Mouse (Mus musculus): Measurements from ENCODE around the gene Gtf2ird1. TPM values are rescaled to one million over a fixed set of nuclear protein-coding genes. Genes with fewer than 3 reads are reported as not detected.
"Not testable (repeated sequence)": the region's sequence is repeated elsewhere in the genome, so short reads cannot be mapped to it uniquely, and the experiment has no call there.

Gene Gtf2ird1
- polyA plus RNA-seq, 1 experiment from 2014 or later = 12.9 TPM

DNA sequence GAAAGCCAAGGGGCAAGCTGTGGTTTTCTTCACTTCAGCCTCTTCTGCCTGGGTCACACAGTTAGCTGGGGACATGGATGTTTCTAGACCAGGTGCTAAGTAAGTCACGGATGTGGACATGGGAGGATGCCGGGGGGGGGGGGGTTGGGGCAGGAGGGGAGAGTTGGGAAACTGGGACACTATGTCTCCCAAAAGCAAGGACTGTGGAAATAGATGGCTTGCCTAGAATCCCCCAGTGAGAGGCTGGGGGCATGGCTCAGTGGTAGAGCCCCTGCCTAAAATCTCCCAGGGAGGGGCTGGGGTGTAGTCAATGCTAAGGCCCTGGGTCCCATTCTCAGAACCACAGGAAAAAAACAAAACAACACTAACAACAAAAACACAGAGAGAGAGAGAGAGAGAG is 34.7 kb upstream of the Gtf2ird1 start:
- Histone ChIP-seq H3K9ac (no peak overlapping the region), H3K36me3 (0 out of 2 replicates have a peak, but pooled peaks cover 9% of the 10 kb centered on the region), H3K4me2 (no peak overlapping the region), H3K4me3 (replicated peaks) (no peak overlapping the region), H3K4me1 (replicated peaks) (peaks cover 21% of the 10 kb centered on the region), H3K27me3 (no peaks in the 10 kb centered on the region), H3K9me3 (replicated peaks) (no peaks in the 10 kb centered on the region), H3K27ac (no peak overlapping the region)
- DNase-seq (no peak), ATAC-seq (ENCODE audit: low read depth) (no peak)
- 71% methylated on average over 2 of the region's 2 CpGs for WGBS (ENCODE audit: insufficient replicate concordance)

DNA sequence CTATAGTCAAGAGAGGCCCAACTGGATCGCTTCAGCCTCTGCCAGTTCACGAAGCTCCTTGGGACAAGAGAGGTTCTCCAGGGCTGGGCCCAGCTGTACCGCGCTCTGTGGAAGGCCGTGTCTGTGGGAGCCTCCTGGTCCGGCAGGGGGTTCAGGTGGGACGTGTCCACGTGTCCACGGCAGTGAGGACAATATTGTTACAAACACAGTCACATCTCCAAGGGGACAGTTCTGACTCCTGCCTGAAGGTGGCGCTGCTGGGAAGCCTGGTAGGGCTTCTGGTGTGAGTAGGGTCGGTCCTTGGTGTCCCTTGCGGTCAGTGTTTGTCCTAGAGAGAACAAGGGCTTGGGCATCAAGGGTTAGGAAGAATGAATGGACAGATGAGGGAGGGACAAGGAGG is 33.9 kb upstream of the Gtf2ird1 start:
- WGBS (ENCODE audit: insufficient replicate concordance) = 78% methylated on average over 12 of the region's 12 CpGs
- 0 out of 2 replicates have a peak, but pooled peaks cover 9% of the 10 kb centered on the region for H3K36me3 ChIP-seq
- no peak overlapping the region for H3K4me2 ChIP-seq
- H3K4me1 ChIP-seq (replicated peaks) = peaks cover 21% of the 10 kb centered on the region
- ATAC-seq (ENCODE audit: low read depth) (no peak), DNase-seq (peak; percentile 33)
- no peaks in the 10 kb centered on the region for H3K9me3 ChIP-seq (replicated peaks)
- H3K9ac ChIP-seq = no peak overlapping the region
- H3K27ac ChIP-seq = no peak overlapping the region
- H3K27me3 ChIP-seq = no peaks in the 10 kb centered on the region
- H3K4me3 ChIP-seq (replicated peaks) = no peak overlapping the region

DNA sequence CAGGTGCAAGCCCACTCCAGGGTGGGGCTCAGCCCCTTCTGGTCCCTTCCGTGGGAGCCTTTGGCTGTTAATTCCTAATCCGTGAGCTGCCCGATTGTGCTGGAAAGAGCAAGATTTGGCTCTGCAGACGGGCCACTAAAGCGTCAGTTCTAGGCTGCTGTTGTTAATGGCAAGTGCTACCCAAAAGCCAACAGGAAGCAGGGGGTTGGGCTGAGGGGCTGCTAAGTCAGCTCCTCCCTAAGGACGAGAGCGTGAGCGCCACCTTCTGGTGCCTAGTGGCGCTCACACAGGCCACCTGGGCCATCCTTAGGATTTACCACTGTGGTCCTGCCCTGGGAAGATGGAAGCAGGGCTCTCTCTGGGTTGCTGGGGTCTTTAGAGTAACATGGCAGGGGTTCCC is 33.1 kb upstream of the Gtf2ird1 start:
- no peak overlapping the region for H3K4me3 ChIP-seq (replicated peaks)
- ATAC-seq (ENCODE audit: low read depth) (no peak), DNase-seq (peak; percentile 35)
- no peak overlapping the region for H3K9ac ChIP-seq
- no peaks in the 10 kb centered on the region for H3K27me3 ChIP-seq
- 0 out of 2 replicates have a peak, but pooled peaks cover 9% of the 10 kb centered on the region for H3K36me3 ChIP-seq
- peak overlapping the region; percentile 11 for H3K4me2 ChIP-seq
- H3K27ac ChIP-seq = no peak overlapping the region
- 10% methylated on average over 9 of the region's 9 CpGs for WGBS (ENCODE audit: insufficient replicate concordance)
- H3K4me1 ChIP-seq (replicated peaks) = peaks cover 21% of the 10 kb centered on the region
- H3K9me3 ChIP-seq (replicated peaks) = no peaks in the 10 kb centered on the region

DNA sequence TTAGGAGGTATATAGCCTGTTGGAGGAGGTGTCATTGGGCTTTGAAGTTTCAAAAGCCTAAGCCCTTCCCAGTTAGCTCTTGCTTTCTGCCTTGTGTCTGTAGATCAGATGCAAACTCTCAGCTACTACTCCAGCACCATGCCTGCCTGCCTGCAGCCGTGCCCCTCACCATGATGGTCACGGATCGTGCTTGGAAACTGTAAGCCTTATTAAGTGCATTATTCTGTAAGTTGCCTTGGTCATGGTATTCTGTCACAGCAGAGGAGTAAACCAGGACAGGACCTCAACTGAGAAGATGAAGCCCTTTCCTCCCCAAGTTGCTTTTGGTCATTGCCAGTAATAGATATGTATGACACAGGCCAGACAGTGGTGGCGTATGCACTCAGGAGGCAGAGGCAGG is 32.1 kb upstream of the Gtf2ird1 start:
- peaks cover 15% of the 10 kb centered on the region for H3K4me1 ChIP-seq (replicated peaks)
- no peaks in the 10 kb centered on the region for H3K27me3 ChIP-seq
- ATAC-seq (ENCODE audit: low read depth) (no peak), DNase-seq (no peak)
- no peaks in the 10 kb centered on the region for H3K9me3 ChIP-seq (replicated peaks)
- 0 out of 2 replicates have a peak, but pooled peaks cover 9% of the 10 kb centered on the region for H3K36me3 ChIP-seq
- 84% methylated on average over 4 of the region's 4 CpGs for WGBS (ENCODE audit: insufficient replicate concordance)
- no peak overlapping the region for H3K4me3 ChIP-seq (replicated peaks)
- H3K9ac ChIP-seq = no peak overlapping the region
- no peak overlapping the region for H3K27ac ChIP-seq
- H3K4me2 ChIP-seq = no peak overlapping the region

DNA sequence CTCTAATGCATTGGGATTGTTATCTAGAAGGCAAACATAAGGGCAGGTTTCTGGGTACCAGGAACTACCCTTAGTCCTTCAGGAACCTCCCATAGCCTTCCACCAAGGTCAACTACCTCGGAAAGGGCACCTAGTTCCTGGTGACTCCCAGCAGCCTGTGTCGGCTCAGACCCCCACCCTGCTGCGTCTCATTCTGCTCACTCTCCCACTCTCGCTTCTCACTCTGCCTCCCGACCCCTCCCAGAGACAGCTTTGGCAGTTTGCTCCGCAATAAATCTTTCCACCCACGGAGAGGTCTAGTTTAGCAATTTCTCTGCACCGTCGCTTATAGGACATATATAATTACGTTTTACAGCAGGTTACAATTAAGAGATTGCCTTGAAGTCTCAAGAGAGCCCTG is 31.5 kb upstream of the Gtf2ird1 start:
- Histone ChIP-seq H3K9me3 (replicated peaks) (no peaks in the 10 kb centered on the region), H3K4me3 (replicated peaks) (no peak overlapping the region), H3K4me1 (replicated peaks) (peaks cover 12% of the 10 kb centered on the region), H3K36me3 (0 out of 2 replicates have a peak, but pooled peaks cover 9% of the 10 kb centered on the region), H3K27ac (no peak overlapping the region), H3K27me3 (no peaks in the 10 kb centered on the region), H3K4me2 (no peak overlapping the region), H3K9ac (no peak overlapping the region)
- 77% methylated on average over 10 of the region's 10 CpGs for WGBS (ENCODE audit: insufficient replicate concordance)
- ATAC-seq (ENCODE audit: low read depth) (no peak), DNase-seq (no peak)

DNA sequence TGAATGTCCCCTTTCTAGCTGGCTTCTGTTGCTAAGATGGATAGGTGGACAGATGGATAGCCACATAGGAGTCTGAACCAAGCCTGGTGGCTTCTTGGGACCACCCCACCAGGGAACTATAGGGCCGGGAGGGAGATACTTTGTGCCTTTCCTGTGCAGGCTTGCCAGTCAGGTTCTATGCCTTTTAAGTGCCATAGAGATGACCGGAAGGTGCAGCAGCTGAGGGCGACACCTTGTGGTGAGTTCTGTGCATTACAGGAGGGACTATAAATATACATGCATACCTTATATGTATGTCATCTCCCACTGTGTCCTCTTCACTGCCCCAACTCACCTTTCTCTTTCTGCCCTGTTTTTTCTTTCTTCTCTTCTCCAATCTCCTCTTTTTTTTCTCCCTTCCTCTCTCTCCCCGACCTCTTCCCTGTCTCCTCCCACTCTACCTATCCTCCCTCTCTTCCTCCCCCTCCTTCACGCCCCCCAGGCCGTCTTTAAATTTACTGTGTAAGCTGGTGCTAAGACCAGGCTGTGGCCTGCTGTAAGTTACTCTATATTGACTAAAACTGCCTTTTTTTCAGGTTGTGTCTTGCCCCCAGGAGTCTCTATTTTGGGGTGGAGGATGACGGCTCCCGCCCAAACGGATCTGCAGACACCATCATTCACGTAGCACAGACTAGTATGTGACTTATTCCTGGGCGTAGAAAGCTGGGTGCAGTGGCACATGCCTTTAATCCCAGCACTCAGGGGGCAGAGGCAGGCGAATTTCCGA is 29.6 kb upstream of the Gtf2ird1 start:
- Histone ChIP-seq H3K4me1 (replicated peaks) (peaks cover 6% of the 10 kb centered on the region), H3K36me3 (0 out of 2 replicates have a peak, but pooled peaks cover 9% of the 10 kb centered on the region), H3K4me3 (replicated peaks) (no peak overlapping the region), H3K4me2 (no peak overlapping the region), H3K9ac (no peak overlapping the region), H3K27me3 (no peaks in the 10 kb centered on the region), H3K27ac (no peak overlapping the region), H3K9me3 (replicated peaks) (no peaks in the 10 kb centered on the region)
- DNase-seq = peak; percentile 61
- peak; percentile 57; the same call in 1 of the 2 replicates for ATAC-seq (ENCODE audit: low read depth)
- 52% methylated on average over 13 of the region's 13 CpGs for WGBS (ENCODE audit: insufficient replicate concordance)

DNA sequence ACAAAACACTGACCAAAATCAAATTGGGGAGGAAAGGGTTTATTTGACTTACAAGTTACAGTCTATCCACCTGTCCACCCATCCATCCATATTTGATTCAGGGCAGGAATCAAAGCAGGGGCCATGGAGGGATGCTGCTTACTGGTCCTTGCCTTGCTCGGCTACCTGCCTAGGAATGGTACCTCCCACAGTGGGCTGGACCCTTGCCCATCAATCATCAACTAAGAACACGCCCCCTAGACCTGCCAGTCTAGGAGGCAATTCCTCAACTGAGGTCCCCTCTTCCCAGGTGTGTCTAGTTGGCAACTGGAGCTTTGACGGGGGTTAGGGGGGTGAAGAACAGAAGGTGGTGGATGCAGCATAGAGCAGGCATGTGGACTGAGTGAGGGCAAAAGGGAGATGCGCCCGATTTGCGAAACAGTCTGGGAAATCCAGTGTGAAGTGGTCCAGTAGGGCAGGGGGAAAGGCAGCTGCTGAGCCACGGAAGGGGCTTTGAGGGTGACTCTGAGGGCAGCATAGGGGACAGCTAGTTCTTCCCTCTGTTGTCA is 28.7 kb upstream of the Gtf2ird1 start:
- WGBS (ENCODE audit: insufficient replicate concordance) = 73% methylated on average over 7 of the region's 7 CpGs
- H3K27ac ChIP-seq = no peak overlapping the region

DNA sequence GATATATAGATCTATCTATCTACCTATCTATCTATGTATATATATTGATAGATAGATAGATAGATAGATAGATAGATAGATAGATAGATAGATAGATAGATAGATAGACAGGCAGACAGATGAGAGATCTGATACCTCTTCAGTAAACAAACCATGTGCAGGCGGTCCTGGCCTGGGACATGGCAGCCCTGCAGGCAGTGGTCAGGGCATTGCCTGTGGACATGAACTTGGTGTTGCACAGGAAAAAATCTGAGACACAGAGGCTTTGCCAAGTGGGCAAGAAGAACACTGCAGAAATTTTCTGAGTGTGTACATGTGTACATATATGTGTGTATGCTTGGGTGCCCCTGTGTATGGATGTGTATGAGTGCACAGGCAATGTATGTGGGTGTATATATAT is 26.8 kb upstream of the Gtf2ird1 start:
- no peak overlapping the region for H3K4me3 ChIP-seq (replicated peaks)
- H3K36me3 ChIP-seq = no peaks in the 10 kb centered on the region
- WGBS (ENCODE audit: insufficient replicate concordance) = 76% methylated on average over 1 of the region's 1 CpGs
- no peak overlapping the region for H3K4me2 ChIP-seq
- ATAC-seq (ENCODE audit: low read depth) = no peak
- no peak for DNase-seq
- H3K27ac ChIP-seq = no peak overlapping the region
- no peak overlapping the region for H3K9ac ChIP-seq
- no peaks in the 10 kb centered on the region for H3K9me3 ChIP-seq (replicated peaks)
- no peaks in the 10 kb centered on the region for H3K27me3 ChIP-seq
- no peaks in the 10 kb centered on the region for H3K4me1 ChIP-seq (replicated peaks)

More for the DNA sequence above, 28.7 kb upstream of the Gtf2ird1 start:
- ATAC-seq (ENCODE audit: low read depth) (no peak), DNase-seq (no peak)
- no peak overlapping the region for H3K4me3 ChIP-seq (replicated peaks)
- H3K36me3 ChIP-seq = 0 out of 2 replicates have a peak, but pooled peaks cover 4% of the 10 kb centered on the region
- H3K27me3 ChIP-seq = no peaks in the 10 kb centered on the region
- no peak overlapping the region for H3K4me2 ChIP-seq
- no peak overlapping the region for H3K9ac ChIP-seq
- no peaks in the 10 kb centered on the region for H3K9me3 ChIP-seq (replicated peaks)
- peaks cover 6% of the 10 kb centered on the region for H3K4me1 ChIP-seq (replicated peaks)

DNA sequence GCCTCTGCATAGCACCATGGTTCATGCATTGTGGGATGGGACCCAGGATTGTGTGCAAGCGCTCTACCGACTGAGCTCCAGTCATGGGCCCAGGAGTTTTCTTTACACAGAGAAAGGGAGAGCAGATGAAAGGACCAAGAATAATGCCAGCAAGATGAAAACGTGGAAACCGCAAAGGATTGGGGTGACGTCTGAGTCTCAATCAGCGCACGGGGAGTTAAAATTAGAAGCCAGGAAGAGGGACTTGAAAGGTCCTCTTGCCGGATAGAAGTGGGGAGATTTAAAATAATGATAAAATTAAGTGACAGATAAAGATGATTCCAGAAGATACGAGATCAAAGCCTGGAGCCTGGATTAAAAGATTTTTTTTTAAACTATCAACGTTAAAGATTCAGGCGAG is 25.8 kb upstream of the Gtf2ird1 start:
- Histone ChIP-seq H3K4me1 (replicated peaks) (no peaks in the 10 kb centered on the region), H3K4me3 (replicated peaks) (no peak overlapping the region), H3K9ac (no peak overlapping the region), H3K27ac (no peak overlapping the region), H3K27me3 (no peaks in the 10 kb centered on the region), H3K4me2 (no peak overlapping the region), H3K9me3 (replicated peaks) (no peaks in the 10 kb centered on the region), H3K36me3 (no peaks in the 10 kb centered on the region)
- ATAC-seq (ENCODE audit: low read depth) (no peak), DNase-seq (no peak)
- 61% methylated on average over 11 of the region's 11 CpGs for WGBS (ENCODE audit: insufficient replicate concordance)

DNA sequence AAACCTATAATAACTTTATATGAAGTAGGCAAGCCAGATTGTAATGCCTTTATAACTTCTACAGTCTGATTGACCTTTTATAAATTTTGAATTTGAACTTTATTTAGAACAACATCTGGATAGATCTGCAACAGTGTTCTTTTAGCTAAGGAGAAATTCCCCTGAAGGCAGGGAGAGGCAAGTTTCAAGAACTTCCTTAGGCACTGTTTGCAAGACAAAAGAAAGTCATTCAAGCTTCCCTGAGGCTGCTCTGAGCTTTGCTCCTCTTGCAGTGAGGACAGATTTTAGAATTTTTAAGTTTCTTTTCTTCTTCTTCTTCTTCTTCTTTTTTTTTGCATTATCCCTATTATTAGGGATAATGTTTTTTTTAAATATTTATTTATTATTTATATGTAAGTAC is 22.4 kb upstream of the Gtf2ird1 start:
- not testable (repeated sequence) for H3K4me1 ChIP-seq (replicated peaks); H3K27me3 ChIP-seq; H3K4me3 ChIP-seq (replicated peaks); H3K4me2 ChIP-seq; ATAC-seq (ENCODE audit: low read depth); DNase-seq; H3K9ac ChIP-seq; H3K27ac ChIP-seq; H3K36me3 ChIP-seq; H3K9me3 ChIP-seq (replicated peaks)

DNA sequence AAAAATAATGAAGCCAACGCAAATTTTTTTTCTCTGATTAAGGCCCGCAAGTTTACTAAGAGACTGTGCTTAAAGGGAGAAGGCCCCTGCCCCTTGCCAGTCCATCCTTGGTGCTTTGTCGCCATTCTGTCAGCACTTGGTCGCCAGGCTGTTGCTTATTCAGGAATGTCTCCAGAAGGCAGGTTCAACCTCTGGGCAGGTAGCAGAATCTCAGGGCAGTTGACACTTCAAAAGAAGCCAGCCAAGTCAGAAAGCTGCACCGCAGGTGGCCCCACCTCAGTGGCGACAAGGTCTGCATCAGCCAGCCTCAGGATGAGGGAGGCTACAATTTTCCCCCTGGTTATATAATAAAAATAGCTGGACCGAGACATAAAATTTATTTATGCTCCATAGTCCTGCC is 19.2 kb upstream of the Gtf2ird1 start:
- WGBS (ENCODE audit: insufficient replicate concordance) = 87% methylated on average over 7 of the region's 7 CpGs
- not testable (repeated sequence) for H3K4me3 ChIP-seq (replicated peaks); H3K36me3 ChIP-seq; H3K4me2 ChIP-seq; H3K27me3 ChIP-seq; ATAC-seq (ENCODE audit: low read depth); H3K27ac ChIP-seq; DNase-seq; H3K9me3 ChIP-seq (replicated peaks); H3K4me1 ChIP-seq (replicated peaks); H3K9ac ChIP-seq
